Mouse (Mus musculus): ENCODE measurements at regions not wholly inside any gene's neighbourhood (a gene's known extent, or its start where the extent isn't known, plus 50 kb on each side); places are given as distances from the start of the nearest gene placed in this dataset.
A peak's percentile ranks its signal among the peaks of the same experiment; 100 is the strongest.

DNA sequence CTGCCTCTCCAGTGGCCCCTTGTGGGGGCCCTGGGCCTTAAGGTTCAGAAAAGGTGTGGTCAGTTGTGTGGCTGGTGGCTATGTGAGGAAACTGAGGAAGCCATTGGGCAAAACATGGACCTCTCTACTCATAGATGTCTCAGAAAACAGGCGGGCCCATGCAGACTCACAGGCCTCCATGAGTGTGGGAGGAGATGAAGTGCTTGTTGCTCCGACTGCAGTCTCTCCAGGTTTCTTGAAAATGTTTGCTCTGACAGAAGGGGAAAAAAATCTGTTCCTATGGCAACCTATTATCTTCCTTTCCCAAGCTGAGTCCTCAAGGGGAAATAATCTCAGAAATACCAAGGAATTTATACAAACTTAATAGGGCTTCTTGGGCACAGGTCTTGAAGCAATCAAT lies 95.3 kb upstream of the Ywhaq start:
- H3K4me1 ChIP-seq (ENCODE audit: control insufficient read depth, insufficient read depth, low read length): no peaks in the 10 kb centered on the region
- no peak for DNase-seq (ENCODE audit: extremely low read depth, low read depth, low spot score)
- no peak overlapping the region for H3K27ac ChIP-seq (replicated peaks; ENCODE audit: insufficient read depth, low read depth, low read length)
- TF ChIP-seq CTCF (IDR thresholded peaks at IDR 0.05; ENCODE audit: low read depth, low read length): no peak
- no peak for TF ChIP-seq POLR2A (IDR thresholded peaks at IDR 0.05; ENCODE audit: extremely low read depth, insufficient read depth, low read length)
- H3K27me3 ChIP-seq (ENCODE audit: control insufficient read depth, insufficient read depth, low read length): no peaks in the 10 kb centered on the region
- no peaks in the 10 kb centered on the region for H3K79me2 ChIP-seq (ENCODE audit: control insufficient read depth, insufficient read depth, low read length)
- no peaks in the 10 kb centered on the region for H3K36me3 ChIP-seq (ENCODE audit: control insufficient read depth, insufficient read depth, low read length)
- no peak overlapping the region for H3K9ac ChIP-seq (ENCODE audit: low read depth, low read length)
- H3K4me3 ChIP-seq (ENCODE audit: insufficient read depth, low read depth, low read length): no peak overlapping the region
- 93% methylated on average over 2 of the region's 2 CpGs for WGBS

DNA sequence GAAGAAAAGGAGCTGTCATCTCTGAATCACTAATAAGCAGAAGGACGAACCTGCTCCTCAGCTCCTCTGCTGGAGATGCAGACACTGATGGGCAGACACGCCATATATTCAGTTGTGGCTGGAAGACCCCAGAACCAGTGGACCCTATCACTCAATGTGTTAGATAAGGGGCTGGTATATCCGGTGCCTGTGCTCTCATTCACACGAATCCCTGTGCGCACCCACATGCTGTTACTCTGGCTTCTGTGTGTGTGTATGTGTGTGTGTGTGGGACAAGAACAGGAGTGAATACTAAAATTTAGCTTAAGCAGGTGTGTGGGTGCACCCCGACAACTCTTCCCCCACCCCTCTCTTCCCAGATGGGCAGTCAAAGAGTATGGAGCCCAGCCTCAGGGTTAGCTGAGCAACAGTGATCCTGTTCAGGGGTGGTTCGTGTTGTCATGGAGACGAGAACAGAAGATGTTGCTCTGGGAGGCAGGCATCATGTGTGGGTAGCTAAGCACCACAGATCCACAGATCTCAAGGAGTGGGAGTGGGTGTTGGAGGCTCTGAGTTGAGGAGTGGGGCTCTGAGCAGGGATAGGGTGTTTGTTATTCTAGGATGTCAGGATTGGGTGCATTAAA lies 93.7 kb upstream of the Ywhaq start:
- no peaks in the 10 kb centered on the region for H3K36me3 ChIP-seq (ENCODE audit: control insufficient read depth, insufficient read depth, low read length)
- no peak overlapping the region for H3K4me3 ChIP-seq (ENCODE audit: insufficient read depth, low read depth, low read length)
- H3K79me2 ChIP-seq (ENCODE audit: control insufficient read depth, insufficient read depth, low read length): no peaks in the 10 kb centered on the region
- no peak overlapping the region for H3K27ac ChIP-seq (replicated peaks; ENCODE audit: insufficient read depth, low read depth, low read length)
- H3K4me1 ChIP-seq (ENCODE audit: control insufficient read depth, insufficient read depth, low read length): no peaks in the 10 kb centered on the region
- TF ChIP-seq POLR2A (IDR thresholded peaks at IDR 0.05; ENCODE audit: extremely low read depth, insufficient read depth, low read length): no peak
- TF ChIP-seq CTCF (IDR thresholded peaks at IDR 0.05; ENCODE audit: low read depth, low read length): no peak
- H3K27me3 ChIP-seq (ENCODE audit: control insufficient read depth, insufficient read depth, low read length): no peaks in the 10 kb centered on the region
- DNase-seq (ENCODE audit: extremely low read depth, low read depth, low spot score): no peak
- 89% methylated on average over 8 of the region's 8 CpGs for WGBS
- no peak overlapping the region for H3K9ac ChIP-seq (ENCODE audit: low read depth, low read length)

DNA sequence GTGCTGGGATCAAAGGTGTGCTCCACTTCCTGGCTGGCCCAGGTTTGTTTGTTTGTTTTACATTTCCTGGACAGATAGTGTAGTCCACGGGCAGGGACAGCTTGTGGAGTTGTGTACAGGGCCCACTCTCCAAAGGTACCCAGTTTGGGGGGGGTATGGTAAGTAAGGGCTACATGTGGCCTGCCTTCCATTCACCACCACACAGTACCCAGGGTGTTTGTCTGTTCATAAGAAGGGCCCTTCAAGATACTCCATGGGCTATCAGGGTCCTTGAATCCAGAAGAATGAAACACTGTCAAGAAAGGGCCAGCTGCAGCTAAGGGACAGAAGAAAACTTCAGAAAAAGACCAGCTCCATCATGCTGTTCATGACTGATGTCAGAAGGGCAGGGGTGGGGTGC lies 89.6 kb upstream of the Ywhaq start:
- Histone ChIP-seq H3K4me1 (ENCODE audit: control insufficient read depth, insufficient read depth, low read length) (no peaks in the 10 kb centered on the region), H3K27me3 (ENCODE audit: control insufficient read depth, insufficient read depth, low read length) (no peaks in the 10 kb centered on the region), H3K79me2 (ENCODE audit: control insufficient read depth, insufficient read depth, low read length) (no peaks in the 10 kb centered on the region), H3K36me3 (ENCODE audit: control insufficient read depth, insufficient read depth, low read length) (no peaks in the 10 kb centered on the region), H3K4me3 (ENCODE audit: insufficient read depth, low read depth, low read length) (no peak overlapping the region), H3K27ac (replicated peaks; ENCODE audit: insufficient read depth, low read depth, low read length) (no peak overlapping the region), H3K9ac (ENCODE audit: low read depth, low read length) (no peak overlapping the region)
- TF ChIP-seq POLR2A (IDR thresholded peaks at IDR 0.05; ENCODE audit: extremely low read depth, insufficient read depth, low read length): no peak
- no peak for TF ChIP-seq CTCF (IDR thresholded peaks at IDR 0.05; ENCODE audit: low read depth, low read length)
- DNase-seq (ENCODE audit: extremely low read depth, low read depth, low spot score): no peak
- WGBS: 4% methylated on average over 1 of the region's 1 CpGs

DNA sequence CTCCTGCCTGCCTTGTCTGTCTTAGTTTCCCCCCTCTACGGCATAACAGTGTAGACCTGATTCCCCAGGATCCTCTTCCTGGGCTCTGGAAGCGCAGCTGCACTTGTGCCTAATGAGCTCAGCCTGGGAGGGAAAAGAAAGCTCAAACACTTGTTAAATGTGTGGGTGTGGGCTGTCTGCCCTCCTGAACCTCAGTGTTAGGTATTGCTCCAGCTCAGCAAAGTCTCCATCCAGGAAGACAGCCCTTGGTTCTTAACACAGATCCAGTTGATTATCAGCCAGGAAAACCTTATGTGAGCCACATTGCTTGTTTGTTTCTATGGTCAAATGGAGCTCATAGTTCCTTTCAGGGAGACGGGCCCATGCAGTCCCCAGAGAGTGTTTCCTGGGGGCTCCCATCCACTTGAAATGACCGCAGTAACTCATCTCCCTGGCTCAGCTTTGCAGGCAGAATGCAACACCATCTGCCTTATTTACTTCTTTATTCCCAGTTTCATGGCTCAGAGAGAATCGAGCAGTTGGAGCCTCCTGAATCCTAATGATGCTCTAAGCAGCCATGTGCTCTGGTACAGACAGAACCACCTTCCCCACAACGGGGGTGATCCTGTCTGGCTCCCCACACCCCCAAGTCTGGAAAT lies 88.4 kb upstream of the Ywhaq start:
- Histone ChIP-seq H3K27me3 (ENCODE audit: control insufficient read depth, insufficient read depth, low read length) (no peaks in the 10 kb centered on the region), H3K27ac (replicated peaks; ENCODE audit: insufficient read depth, low read depth, low read length) (no peak overlapping the region), H3K9ac (ENCODE audit: low read depth, low read length) (no peak overlapping the region), H3K4me3 (ENCODE audit: insufficient read depth, low read depth, low read length) (no peak overlapping the region), H3K4me1 (ENCODE audit: control insufficient read depth, insufficient read depth, low read length) (no peaks in the 10 kb centered on the region), H3K79me2 (ENCODE audit: control insufficient read depth, insufficient read depth, low read length) (no peaks in the 10 kb centered on the region), H3K36me3 (ENCODE audit: control insufficient read depth, insufficient read depth, low read length) (no peaks in the 10 kb centered on the region)
- TF ChIP-seq CTCF (IDR thresholded peaks at IDR 0.05; ENCODE audit: low read depth, low read length) (no peak), POLR2A (IDR thresholded peaks at IDR 0.05; ENCODE audit: extremely low read depth, insufficient read depth, low read length) (no peak)
- WGBS: 88% methylated on average over 6 of the region's 6 CpGs
- no peak for DNase-seq (ENCODE audit: extremely low read depth, low read depth, low spot score)

DNA sequence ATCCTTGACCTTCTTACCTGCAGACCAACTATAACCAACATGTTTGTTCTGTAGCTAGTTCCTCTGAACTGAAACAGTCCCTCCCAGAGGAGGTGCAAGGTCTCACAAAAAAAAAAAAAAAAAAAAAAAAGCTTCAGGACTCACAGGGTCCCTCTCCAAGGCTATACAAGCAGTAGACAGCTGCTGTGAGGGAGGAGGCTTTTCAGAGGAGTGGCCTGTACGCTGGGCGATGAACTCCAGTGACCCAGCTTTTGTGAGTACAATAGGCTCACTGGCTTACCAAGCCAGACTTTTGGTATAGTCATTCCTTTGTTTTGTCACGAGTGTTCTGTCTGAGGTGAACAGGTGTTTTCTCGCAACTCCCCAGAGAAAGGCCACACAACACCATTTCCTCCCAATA lies 85.8 kb upstream of the Ywhaq start:
- H3K79me2 ChIP-seq (ENCODE audit: control insufficient read depth, insufficient read depth, low read length): no peaks in the 10 kb centered on the region
- 86% methylated on average over 4 of the region's 4 CpGs for WGBS
- H3K4me1 ChIP-seq (ENCODE audit: control insufficient read depth, insufficient read depth, low read length): no peaks in the 10 kb centered on the region
- no peaks in the 10 kb centered on the region for H3K27me3 ChIP-seq (ENCODE audit: control insufficient read depth, insufficient read depth, low read length)
- TF ChIP-seq POLR2A (IDR thresholded peaks at IDR 0.05; ENCODE audit: extremely low read depth, insufficient read depth, low read length) (no peak), CTCF (IDR thresholded peaks at IDR 0.05; ENCODE audit: low read depth, low read length) (no peak)
- H3K9ac ChIP-seq (ENCODE audit: low read depth, low read length): no peak overlapping the region
- DNase-seq (ENCODE audit: extremely low read depth, low read depth, low spot score): no peak
- no peaks in the 10 kb centered on the region for H3K36me3 ChIP-seq (ENCODE audit: control insufficient read depth, insufficient read depth, low read length)
- H3K4me3 ChIP-seq (ENCODE audit: insufficient read depth, low read depth, low read length): no peak overlapping the region
- no peak overlapping the region for H3K27ac ChIP-seq (replicated peaks; ENCODE audit: insufficient read depth, low read depth, low read length)

DNA sequence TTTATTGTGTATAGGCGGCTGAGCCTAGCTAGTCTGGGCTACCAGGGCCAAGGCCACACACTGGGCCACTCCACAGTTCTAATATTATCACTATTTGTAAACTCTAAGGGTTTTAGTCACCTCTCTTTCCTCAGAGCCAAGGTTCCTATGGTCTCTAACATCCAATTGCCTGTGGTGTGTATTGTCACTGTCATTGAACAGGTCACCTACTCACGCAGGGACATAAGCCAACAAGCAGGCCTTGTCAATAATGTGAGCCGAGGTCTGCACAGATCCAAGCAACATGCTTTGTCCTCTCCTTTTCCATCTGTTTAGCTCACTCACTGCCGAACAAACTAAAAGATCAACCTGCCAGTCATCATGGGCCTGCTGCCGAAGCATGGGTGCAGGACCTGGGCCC lies 79.5 kb upstream of the Ywhaq start:
- Histone ChIP-seq H3K36me3 (ENCODE audit: control insufficient read depth, insufficient read depth, low read length) (no peaks in the 10 kb centered on the region), H3K9ac (ENCODE audit: low read depth, low read length) (no peak overlapping the region), H3K27ac (replicated peaks; ENCODE audit: insufficient read depth, low read depth, low read length) (no peak overlapping the region), H3K79me2 (ENCODE audit: control insufficient read depth, insufficient read depth, low read length) (no peaks in the 10 kb centered on the region), H3K4me3 (ENCODE audit: insufficient read depth, low read depth, low read length) (no peak overlapping the region), H3K4me1 (ENCODE audit: control insufficient read depth, insufficient read depth, low read length) (peaks cover 5% of the 10 kb centered on the region; the same call in 1 of the 2 replicates), H3K27me3 (ENCODE audit: control insufficient read depth, insufficient read depth, low read length) (no peaks in the 10 kb centered on the region)
- 31% methylated on average over 5 of the region's 5 CpGs for WGBS
- DNase-seq (ENCODE audit: extremely low read depth, low read depth, low spot score): peak; percentile 66
- TF ChIP-seq POLR2A (IDR thresholded peaks at IDR 0.05; ENCODE audit: extremely low read depth, insufficient read depth, low read length): no peak
- TF ChIP-seq CTCF (IDR thresholded peaks at IDR 0.05; ENCODE audit: low read depth, low read length): no peak
